Mouse (Mus musculus) G1E (cell line): ENCODE results near the gene Med26. TPM values are rescaled to one million over a fixed set of nuclear protein-coding genes. Genes with fewer than 3 reads are reported as not detected.
A peak's percentile ranks its signal among the peaks of the same experiment; 100 is the strongest.

Experiments
- ATAC-seq: 2 replicates; pipeline ENCODE4 v1.8.0; 2016; ENCODE audit warnings: mild to moderate bottlenecking; ENCODE audit not compliant: insufficient number of reproducible peaks, poor library complexity, low FRiP score, severe bottlenecking; ENCODE audit errors: extremely low read depth
- DNase-seq: peaks from one replicate; pipeline ENCODE4 v3.0.0; 2012; ENCODE audit warnings: low spot score
- H3K27me3 ChIP-seq: 2 replicates; pipeline ENCODE4 v1.6.1; 2012; ENCODE audit warnings: mild to moderate bottlenecking, low read length, inconsistent platforms; ENCODE audit not compliant: insufficient read depth
- H3K36me3 ChIP-seq: replicated peaks from 2 replicates; pipeline ENCODE3; 2012; ENCODE audit warnings: mild to moderate bottlenecking, inconsistent platforms
- H3K4me1 ChIP-seq: 2 replicates; pipeline ENCODE4 v1.6.1; 2012; ENCODE audit warnings: low read depth, low read length, inconsistent platforms, mixed read lengths; ENCODE audit not compliant: insufficient read depth
- H3K4me3 ChIP-seq: 2 replicates; pipeline ENCODE4 v1.5.1; 2012; ENCODE audit warnings: low read depth, mild to moderate bottlenecking, inconsistent platforms, low read length, moderate library complexity, mixed read lengths
- H3K9me3 ChIP-seq: replicated peaks from 2 replicates; pipeline ENCODE4 v1.6.1; 2012; ENCODE audit warnings: inconsistent platforms
- CTCF ChIP-seq: IDR thresholded peaks from 2 replicates; pipeline ENCODE4 v1.5.1; 2012; ENCODE audit warnings: low read depth, low read length, inconsistent platforms, mixed read lengths
- GATA1 ChIP-seq: IDR thresholded peaks from 2 replicates; pipeline ENCODE4 v1.6.1; 2012; ENCODE audit warnings: borderline replicate concordance, low read length, inconsistent platforms, mixed read lengths
- GATA2 ChIP-seq: IDR thresholded peaks from 2 replicates; pipeline ENCODE4 v1.6.1; 2012; ENCODE audit warnings: low read depth, low read length, inconsistent platforms, borderline replicate concordance
- POLR2AphosphoS5 ChIP-seq: IDR thresholded peaks from 2 replicates; pipeline ENCODE4 v1.6.1; 2012; ENCODE audit warnings: low read depth, low read length, inconsistent platforms; ENCODE audit not compliant: insufficient replicate concordance
- TAL1 ChIP-seq: conservative IDR thresholded peaks from 2 replicates; pipeline ENCODE4 v1.6.1; 2012; ENCODE audit warnings: low read depth, low read length, inconsistent platforms, mixed read lengths
- polyA plus RNA-seq: library from polyadenylated mRNA; stranded (reverse); fragments of >175 nt; gene quantifications from 2 replicates; pipeline ENCODE4 v1.2.3, GENCODE M21; 2012
- total RNA-seq, 2 experiments: library from RNA; stranded (forward) in 1 of 2; stranded (reverse) in 1 of 2; fragments of 200-1000 nt in 1 of 2; fragments of >200 nt in 1 of 2; fragmentation: Nextera tagmentation in 1 of 2; gene quantifications; 2 replicates each; pipeline ENCODE4 v1.2.3; 2014 to 2017

Med26 gene
- total and polyA plus RNA-seq, 3 experiments: 7.6 to 43.8 (median 14.8) TPM

DNA sequence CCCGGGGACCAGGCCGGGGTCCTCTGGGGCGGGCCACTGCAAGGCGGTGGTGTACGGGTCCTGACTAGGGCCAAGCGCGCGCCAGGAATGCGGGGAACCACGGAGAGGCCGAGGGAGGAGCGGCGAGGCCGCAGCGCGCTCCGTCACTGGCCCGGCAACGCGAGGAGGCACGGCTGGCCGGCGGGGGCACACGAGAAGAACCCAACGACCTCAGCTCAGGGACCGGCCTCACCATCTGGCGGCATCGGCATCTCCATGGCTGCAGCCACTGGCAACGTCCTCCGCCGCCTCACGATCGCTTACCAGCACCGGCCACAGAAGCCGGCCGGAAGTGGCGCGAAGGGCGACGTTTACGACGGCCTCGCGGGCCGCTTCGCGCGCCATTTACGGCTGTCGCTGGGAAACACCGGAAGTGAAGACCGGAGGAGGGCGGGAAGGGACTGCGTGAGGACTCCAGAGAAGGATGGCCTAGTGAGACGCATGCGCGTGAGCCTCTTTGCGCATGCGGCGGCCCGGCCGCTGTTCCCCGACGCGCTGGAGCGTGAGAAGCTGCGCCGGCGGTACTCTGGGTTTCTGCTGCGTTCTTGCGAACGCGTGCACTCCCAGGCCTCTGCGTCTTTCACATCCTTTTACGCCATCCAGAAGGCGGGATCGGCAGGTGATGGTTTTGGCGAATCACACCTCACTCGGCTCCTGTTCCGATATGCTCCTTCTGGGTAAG is 73.1 kb downstream of the Med26 start, which contains the start of gene Cherp:
Cherp (minus strand) TSS at position 401 of the 721 bp plus-strand sequence.
- peaks cover 70% of the 10 kb centered on the region for H3K36me3 ChIP-seq
- TF ChIP-seq GATA2 (no peak), CTCF (no peak), GATA1 (no peak), TAL1 (no peak), POLR2AphosphoS5 (no peak)
- peaks cover 58% of the 10 kb centered on the region for H3K4me1 ChIP-seq

DNA sequence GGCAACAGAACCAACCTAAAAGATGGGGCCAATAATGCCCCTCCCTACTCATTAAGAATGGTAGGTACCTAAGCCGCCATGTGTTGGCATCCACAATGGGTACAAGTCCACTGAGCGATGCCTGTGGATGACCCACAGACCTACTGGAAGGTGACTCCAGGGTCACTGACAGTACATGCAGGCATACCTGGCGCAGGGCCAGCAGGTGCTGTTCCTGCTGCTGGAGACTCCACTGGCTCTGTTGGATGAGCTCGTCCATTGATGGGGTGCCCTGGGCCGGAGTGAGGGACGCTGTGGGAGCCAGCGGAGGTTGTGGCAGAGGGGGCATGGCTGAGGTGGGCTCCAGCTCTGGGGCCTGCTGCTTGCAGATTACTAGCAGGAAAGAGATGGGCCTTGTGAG is 77.4 kb downstream of the Med26 start:
- Histone ChIP-seq H3K4me1 (peaks cover 57% of the 10 kb centered on the region), H3K4me3 (no peak overlapping the region), H3K36me3 (peaks cover 82% of the 10 kb centered on the region), H3K9me3 (no peaks in the 10 kb centered on the region), H3K27me3 (no peaks in the 10 kb centered on the region)
- DNase-seq (no peak), ATAC-seq (no peak)
- TF ChIP-seq CTCF (no peak), POLR2AphosphoS5 (no peak)

More for the DNA sequence above, 73.1 kb downstream of the Med26 start, which contains the start of gene Cherp:
- Histone ChIP-seq H3K9me3 (no peaks in the 10 kb centered on the region), H3K27me3 (no peaks in the 10 kb centered on the region), H3K4me3 (peak within 1 kb of the TSS; percentile 99)
- ATAC-seq (peak; percentile 77), DNase-seq (peak; percentile 99)

DNA sequence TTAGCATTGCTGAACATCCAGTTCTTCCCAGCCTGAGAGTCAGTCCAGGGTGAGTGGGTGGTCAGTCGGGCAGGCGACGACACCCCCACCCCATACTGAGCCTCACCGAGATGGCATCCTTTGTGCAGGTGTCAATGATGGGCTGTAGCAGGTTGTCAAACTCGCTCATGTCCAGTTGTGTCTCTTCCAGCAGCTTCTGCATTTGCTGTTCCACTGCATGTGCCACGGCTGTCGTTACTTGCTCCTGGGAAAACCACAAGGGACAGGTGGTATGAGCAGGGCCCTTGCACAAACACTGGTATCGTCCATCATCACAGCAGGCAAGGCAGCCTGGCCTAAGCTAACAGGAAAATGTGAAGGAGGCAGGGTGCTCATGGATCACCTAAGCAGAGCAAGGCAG is 78.1 kb downstream of the Med26 start:
- Histone ChIP-seq H3K9me3 (no peaks in the 10 kb centered on the region), H3K36me3 (peaks cover 89% of the 10 kb centered on the region), H3K27me3 (no peaks in the 10 kb centered on the region), H3K4me3 (no peak overlapping the region), H3K4me1 (peaks cover 55% of the 10 kb centered on the region)
- TF ChIP-seq CTCF (no peak), GATA2 (no peak), GATA1 (no peak), TAL1 (no peak), POLR2AphosphoS5 (no peak)
- ATAC-seq (no peak), DNase-seq (no peak)

DNA sequence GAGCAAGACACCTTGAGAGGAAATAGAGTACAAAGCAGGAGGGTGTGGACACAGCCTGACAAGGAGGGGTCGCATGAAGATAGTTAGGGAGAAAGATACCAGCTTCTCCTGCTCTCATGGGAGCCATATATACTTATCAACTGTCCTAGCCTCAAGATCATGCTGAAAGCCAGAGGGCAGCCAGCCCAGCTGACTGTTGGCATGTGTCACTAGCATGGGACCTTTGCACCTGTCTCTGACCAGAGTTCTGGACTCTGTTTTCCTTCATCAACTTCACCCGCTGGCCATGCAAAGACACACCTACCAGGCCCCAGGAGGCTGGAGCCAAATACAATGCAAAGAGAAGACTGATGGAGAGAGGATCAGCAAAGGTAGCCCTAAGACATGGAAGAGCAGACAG is 78.8 kb downstream of the Med26 start:
- no peak for DNase-seq
- Histone ChIP-seq H3K27me3 (no peaks in the 10 kb centered on the region), H3K4me3 (no peak overlapping the region), H3K36me3 (peaks cover 94% of the 10 kb centered on the region), H3K4me1 (peaks cover 55% of the 10 kb centered on the region), H3K9me3 (no peaks in the 10 kb centered on the region)
- TF ChIP-seq GATA1 (no peak), CTCF (no peak), GATA2 (no peak), POLR2AphosphoS5 (no peak), TAL1 (no peak)
- no peak for ATAC-seq

DNA sequence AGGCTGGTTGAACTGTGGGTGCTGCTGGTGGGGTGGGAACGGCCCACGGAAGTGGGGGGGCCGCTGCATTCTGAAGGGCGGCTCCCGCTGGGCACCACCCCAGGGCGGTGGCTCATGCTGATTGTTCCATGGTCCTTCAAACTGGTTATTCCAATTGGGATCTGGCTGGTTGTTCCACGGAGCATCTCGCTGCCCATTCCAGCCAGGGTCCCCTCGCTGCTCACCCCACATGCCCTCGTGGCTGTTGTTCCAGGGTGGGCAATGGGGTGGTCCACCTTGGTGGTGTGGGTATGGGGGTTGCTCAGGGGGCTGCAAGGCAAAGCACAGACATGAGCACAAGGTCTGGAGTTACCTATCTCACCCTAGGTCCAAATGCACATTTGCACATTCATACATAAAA is 83.9 kb downstream of the Med26 start:
- ATAC-seq (no peak), DNase-seq (no peak)
- peaks cover 100% of the 10 kb centered on the region for H3K36me3 ChIP-seq
- H3K4me1 ChIP-seq: peaks cover 35% of the 10 kb centered on the region
- H3K4me3 ChIP-seq: no peak overlapping the region
- H3K9me3 ChIP-seq: no peaks in the 10 kb centered on the region
- TF ChIP-seq CTCF (no peak), POLR2AphosphoS5 (no peak), GATA1 (no peak), TAL1 (no peak), GATA2 (no peak)
- H3K27me3 ChIP-seq: no peaks in the 10 kb centered on the region

DNA sequence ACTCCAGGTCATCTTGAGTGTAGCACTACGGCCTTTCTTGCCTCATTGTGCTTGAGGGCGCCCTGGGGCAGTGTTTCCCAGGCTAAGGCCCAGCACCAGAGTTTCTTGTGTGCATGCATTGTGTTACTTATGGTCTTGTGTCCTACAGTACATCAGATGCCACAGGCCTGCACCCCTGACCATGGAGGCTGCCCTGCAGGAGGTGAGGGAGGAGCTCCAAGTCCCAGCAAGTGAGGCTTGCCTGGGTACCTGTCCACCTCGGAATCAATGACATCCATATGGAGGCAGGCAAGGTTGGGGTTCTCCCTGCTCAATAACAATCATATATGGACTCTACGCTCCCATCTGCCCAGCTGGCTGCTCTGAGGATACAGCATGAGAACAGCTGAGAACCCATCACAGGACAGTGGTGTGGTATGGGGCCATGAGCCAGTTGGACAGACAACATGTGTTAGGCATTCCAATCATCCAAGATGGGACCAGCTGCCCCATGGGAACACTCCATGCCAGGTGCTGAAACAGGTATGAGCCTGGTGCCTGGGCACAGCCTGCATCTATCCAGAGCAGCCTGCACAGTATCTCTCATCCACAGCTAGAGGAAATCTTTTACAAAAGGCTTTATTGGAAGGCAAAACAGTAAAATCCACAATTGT is 88.1 kb downstream of the Med26 start:
- DNase-seq (no peak), ATAC-seq (no peak)
- Histone ChIP-seq H3K4me1 (peaks cover 17% of the 10 kb centered on the region), H3K9me3 (no peaks in the 10 kb centered on the region), H3K4me3 (no peak overlapping the region), H3K36me3 (peaks cover 95% of the 10 kb centered on the region), H3K27me3 (no peaks in the 10 kb centered on the region)
- TF ChIP-seq GATA2 (no peak), POLR2AphosphoS5 (peak; percentile 65; the same call in 1 of the 2 replicates), CTCF (no peak)
